8 mouse cellular contexts compared by ENCODE assay signal in the genomic region with DNA sequence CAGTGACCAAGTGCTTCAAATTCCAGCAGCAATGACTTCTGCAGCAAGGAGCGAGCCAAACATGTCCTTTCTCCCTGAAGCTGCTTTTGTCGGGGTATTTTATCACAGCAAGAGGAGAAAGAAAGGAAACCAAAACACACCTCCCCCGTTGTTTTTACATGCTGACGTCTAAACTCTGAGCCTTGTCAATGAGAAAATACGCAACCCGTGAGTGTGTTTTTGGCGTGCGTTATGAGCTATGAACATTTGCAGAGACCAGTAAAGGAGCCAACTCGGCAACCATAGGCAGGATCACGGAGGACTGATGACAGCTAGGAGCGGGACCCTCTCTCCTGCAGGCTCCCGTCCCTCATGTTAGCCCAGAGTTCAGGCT. TPM values are rescaled to one million over a fixed set of nuclear protein-coding genes. Genes with fewer than 3 reads are reported as not detected.
DNase-seq lines count a peak whose midpoint lies in the region; ATAC-seq and TF ChIP-seq lines count a peak whose summit lies in the region.

No protein-coding gene starts in this region.

- no peaks in the 10 kb centered on the region for H3K36me3 ChIP-seq in heart, embryonic 15.5 days
- peaks cover 0 to 4% of the 10 kb centered on the region in 2 experiments; a peak in 2 of 4 replicates for H3K36me3 ChIP-seq in MEL (ENCODE audit: control insufficient read depth in 1 of 2, insufficient read depth in 2 of 2, low read length in 2 of 2)
- H3K36me3 ChIP-seq in hindbrain, embryonic 10.5 days, result peaks cover 17% of the 10 kb centered on the region
- no peaks in the 10 kb centered on the region for H3K36me3 ChIP-seq in midbrain, embryonic 12.5 days

- peaks cover 7% of the 10 kb centered on the region for H3K4me1 ChIP-seq in heart, embryonic 15.5 days (replicated peaks)
- peaks cover 0 to 6% of the 10 kb centered on the region in 2 experiments; a peak in 2 of 4 replicates for H3K4me1 ChIP-seq in MEL (ENCODE audit: control insufficient read depth in 1 of 2, insufficient read depth in 2 of 2, low read length in 2 of 2)
- H3K4me1 ChIP-seq in hindbrain, embryonic 10.5 days (replicated peaks), result peaks cover 14% of the 10 kb centered on the region
- H3K4me1 ChIP-seq in midbrain, embryonic 12.5 days, result peaks cover 6% of the 10 kb centered on the region

- peak overlapping the region; percentile 89 for H3K4me3 ChIP-seq in heart, embryonic 15.5 days
- peak overlapping the region; percentile 68 to 78 for H3K4me3 ChIP-seq in MEL (ENCODE audit: control insufficient read depth in 1 of 2, insufficient read depth in 1 of 2, low read depth in 2 of 2, low read length in 2 of 2)
- H3K4me3 ChIP-seq in hindbrain, embryonic 10.5 days, result peak overlapping the region; percentile 80
- H3K4me3 ChIP-seq in midbrain, embryonic 12.5 days, result peak overlapping the region; percentile 74

- H3K27ac ChIP-seq in heart, embryonic 15.5 days, result peak overlapping the region; percentile 84; the same call in 1 of the 2 replicates
- H3K27ac ChIP-seq in MEL (ENCODE audit: control insufficient read depth, low read depth, low read length), result peak overlapping the region; percentile 61
- H3K27ac ChIP-seq in hindbrain, embryonic 10.5 days, result peak overlapping the region; percentile 96
- peak overlapping the region; percentile 46; the same call in 1 of the 2 replicates for H3K27ac ChIP-seq in midbrain, embryonic 12.5 days (replicated peaks)

- H3K9me3 ChIP-seq in heart, embryonic 15.5 days (replicated peaks), result no peaks in the 10 kb centered on the region
- H3K9me3 ChIP-seq in MEL (replicated peaks; ENCODE audit: insufficient read depth, low read length), result no peaks in the 10 kb centered on the region
- no peaks in the 10 kb centered on the region for H3K9me3 ChIP-seq in hindbrain, embryonic 10.5 days
- H3K9me3 ChIP-seq in midbrain, embryonic 12.5 days, result no peaks in the 10 kb centered on the region

- WGBS in heart, embryonic 15.5 days, result 1% methylated on average over 12 of the region's 12 CpGs
- 10% methylated on average over 12 of the region's 12 CpGs for WGBS in hindbrain, embryonic 10.5 days
- WGBS in midbrain, embryonic 12.5 days, result 9% methylated on average over 12 of the region's 12 CpGs

- H3K27me3 ChIP-seq in heart, embryonic 15.5 days, result no peaks in the 10 kb centered on the region
- H3K27me3 ChIP-seq in MEL (ENCODE audit: control insufficient read depth in 1 of 2, insufficient read depth in 2 of 2, low read length in 2 of 2), result peaks cover 2 to 3% of the 10 kb centered on the region in 2 experiments; a peak in 3 of 4 replicates
- peaks cover 3% of the 10 kb centered on the region; the same call in 1 of the 2 replicates for H3K27me3 ChIP-seq in hindbrain, embryonic 10.5 days (ENCODE audit: insufficient read depth, poor library complexity, severe bottlenecking)
- no peaks in the 10 kb centered on the region for H3K27me3 ChIP-seq in midbrain, embryonic 12.5 days

- H3K79me2 ChIP-seq in MEL (ENCODE audit: control insufficient read depth, insufficient read depth, low read length, poor library complexity), result peaks cover 1% of the 10 kb centered on the region; the same call in 1 of the 2 replicates

- TF ChIP-seq EP300 in MEL (IDR thresholded peaks at IDR 0.05; ENCODE audit: low read depth in 1 of 2, low read length in 2 of 2), result no peak

- peak overlapping the region; percentile 92 for H3K4me2 ChIP-seq in heart, embryonic 15.5 days
- H3K4me2 ChIP-seq in midbrain, embryonic 12.5 days (replicated peaks), result peak overlapping the region; percentile 88

- TF ChIP-seq RAD21 in MEL (IDR thresholded peaks at IDR 0.05; ENCODE audit: low read depth, low read length), result no peak

- TF ChIP-seq CTCF in MEL (IDR thresholded peaks at IDR 0.05 in 2 of 3, conservative IDR thresholded peaks at IDR 0.05 in 1 of 3; ENCODE audit: control insufficient read depth in 1 of 3, insufficient read depth in 1 of 3, low read depth in 2 of 3, low read length in 3 of 3, poor library complexity in 1 of 3, severe bottlenecking in 1 of 3), result no peak

- DNase-seq in heart, adult 9 months (ENCODE audit: low spot score in 2 of 2), result no peak
- peak; percentile 79 for DNase-seq in MEL (ENCODE audit: low read depth, low spot score)
- no peak for DNase-seq in hindbrain, embryonic 10.5 days (ENCODE audit: low spot score)
- no peak for DNase-seq in cerebellum, postnatal 36 days
- DNase-seq in yolk sac, embryonic 10.5 days (ENCODE audit: low spot score), result no peak
- DNase-seq in urinary bladder, postnatal 10 days (ENCODE audit: low spot score), result no peak

- TF ChIP-seq POLR2A in MEL (IDR thresholded peaks at IDR 0.05; ENCODE audit: control insufficient read depth in 1 of 2, insufficient read depth in 1 of 2, low read depth in 1 of 2, low read length in 2 of 2, poor library complexity in 1 of 2), result no peak

- ATAC-seq in heart, embryonic 15.5 days (replicated peaks; ENCODE audit: insufficient number of reproducible peaks, insufficient read depth, low FRiP score, low read depth), result no peak
- no peak; the same call in 1 of the 2 replicates for ATAC-seq in midbrain, embryonic 12.5 days (ENCODE audit: low FRiP score, low read depth)

- H3K9ac ChIP-seq in heart, embryonic 15.5 days, result peak overlapping the region; percentile 64
- peak overlapping the region; percentile 86 for H3K9ac ChIP-seq in MEL (ENCODE audit: control insufficient read depth, low read depth, low read length, poor library complexity, severe bottlenecking)
- peak overlapping the region; percentile 69 for H3K9ac ChIP-seq in midbrain, embryonic 12.5 days (replicated peaks)

TF ChIP-seq in MEL, 35 proteins besides CTCF, POLR2A, EP300 and RAD21 (continues in another document):
- TF ChIP-seq POLR2AphosphoS5 (IDR thresholded peaks at IDR 0.05; ENCODE audit: borderline replicate concordance, low read depth, low read length), result no peak
- TF ChIP-seq MXI1 (IDR thresholded peaks at IDR 0.05; ENCODE audit: low read depth, low read length), result peak; percentile 83
- no peak for TF ChIP-seq TAL1 (IDR thresholded peaks at IDR 0.05; ENCODE audit: low read length)
- TF ChIP-seq CHD2 (IDR thresholded peaks at IDR 0.05; ENCODE audit: low read length), result no peak
- TF ChIP-seq MAX (IDR thresholded peaks at IDR 0.05; ENCODE audit: low read length), result no peak; the same call in 1 of the 2 replicates
- peak; percentile 90 for TF ChIP-seq SIN3A (IDR thresholded peaks at IDR 0.05; ENCODE audit: low read length)
- no peak for TF ChIP-seq USF2 (IDR thresholded peaks at IDR 0.05; ENCODE audit: borderline replicate concordance in 1 of 2, insufficient read depth in 1 of 2, low read depth in 1 of 2, low read length in 2 of 2)
- TF ChIP-seq TBP (IDR thresholded peaks at IDR 0.05; ENCODE audit: low read depth, low read length), result peak; percentile 36; the same call in 1 of the 2 replicates
- TF ChIP-seq USF1 (IDR thresholded peaks at IDR 0.05; ENCODE audit: low read depth, low read length), result no peak
- no peak for TF ChIP-seq MAFK (IDR thresholded peaks at IDR 0.05; ENCODE audit: borderline replicate concordance, low read depth, low read length)
- TF ChIP-seq GABPA (IDR thresholded peaks at IDR 0.05; ENCODE audit: low read depth, low read length), result no peak
- no peak for TF ChIP-seq POLR2AphosphoS2 (IDR thresholded peaks at IDR 0.05; ENCODE audit: low read length)
- TF ChIP-seq NELFE (IDR thresholded peaks at IDR 0.05; ENCODE audit: low read depth, low read length), result no peak
- no peak for TF ChIP-seq UBTF (IDR thresholded peaks at IDR 0.05; ENCODE audit: borderline replicate concordance, insufficient read depth, low read depth, low read length)

RNA-seq across cellular contexts. Expression of a gene that starts 0.8 kb away (rescaled TPM):
- 54.0 and 55.7 TPM in 2 replicates for polyA plus RNA-seq in heart, embryonic 15.5 days (2015; fragmentation: Nextera tagmentation; extraction: Ambion mirVana)
- 23.5 and 23.7 TPM in 2 replicates for total RNA-seq in MEL (2012; rRNA removed)
- polyA plus RNA-seq in MEL (2012; ENCODE audit: insufficient read depth in 1 of 2, insufficient read length in 2 of 2, low read depth in 1 of 2, low replicate concordance in 2 of 2, missing spikeins in 1 of 2), result 10 to 100 TPM in 1 of 2 experiments, not detected in 1; 56.3 TPM
- polyA plus RNA-seq in hindbrain, embryonic 10.5 days (2016; fragmentation: Nextera tagmentation; extraction: Ambion mirVana), result 86.2 and 92.6 TPM in 2 replicates
- polyA plus RNA-seq in midbrain, embryonic 12.5 days (2016; fragmentation: Nextera tagmentation; extraction: Ambion mirVana), result 60.1 and 61.9 TPM in 2 replicates

RNA-seq across cellular contexts. Expression of a gene that starts 8.5 kb away (rescaled TPM):
- not detected in 2 replicates for polyA plus RNA-seq in heart, embryonic 15.5 days (2015; fragmentation: Nextera tagmentation; extraction: Ambion mirVana)
- total RNA-seq in MEL (2012; rRNA removed), result not detected in 2 replicates
- polyA plus RNA-seq in MEL (2012; ENCODE audit: insufficient read depth in 1 of 2, insufficient read length in 2 of 2, low read depth in 1 of 2, low replicate concordance in 2 of 2, missing spikeins in 1 of 2), result not detected
- polyA plus RNA-seq in hindbrain, embryonic 10.5 days (2016; fragmentation: Nextera tagmentation; extraction: Ambion mirVana), result 0.17 and 1.5 TPM in 2 replicates
- polyA plus RNA-seq in midbrain, embryonic 12.5 days (2016; fragmentation: Nextera tagmentation; extraction: Ambion mirVana), result 2.6 and 3.3 TPM in 2 replicates

RNA-seq across cellular contexts. Expression of a gene that starts 19.6 kb away (rescaled TPM):
- polyA plus RNA-seq in heart, embryonic 15.5 days (2015; fragmentation: Nextera tagmentation; extraction: Ambion mirVana), result not detected in 2 replicates
- total RNA-seq in MEL (2012; rRNA removed), result 1.5 TPM in 2 replicates
- under 1 TPM in 1 of 2 experiments, not detected in 1; 0.63 TPM for polyA plus RNA-seq in MEL (2012; ENCODE audit: insufficient read depth in 1 of 2, insufficient read length in 2 of 2, low read depth in 1 of 2, low replicate concordance in 2 of 2, missing spikeins in 1 of 2)
- 0.18 and 0.46 TPM in 2 replicates for polyA plus RNA-seq in hindbrain, embryonic 10.5 days (2016; fragmentation: Nextera tagmentation; extraction: Ambion mirVana)
- polyA plus RNA-seq in midbrain, embryonic 12.5 days (2016; fragmentation: Nextera tagmentation; extraction: Ambion mirVana), result 0.37 TPM in 1 of 2 replicates, not detected in the other

RNA-seq across cellular contexts. Expression of a gene that starts 31.0 kb away (rescaled TPM):
- 3.4 and 5.2 TPM in 2 replicates for polyA plus RNA-seq in heart, embryonic 15.5 days (2015; fragmentation: Nextera tagmentation; extraction: Ambion mirVana)
- total RNA-seq in MEL (2012; rRNA removed), result not detected in 2 replicates
- not detected for polyA plus RNA-seq in MEL (2012; ENCODE audit: insufficient read depth in 1 of 2, insufficient read length in 2 of 2, low read depth in 1 of 2, low replicate concordance in 2 of 2, missing spikeins in 1 of 2)
- polyA plus RNA-seq in hindbrain, embryonic 10.5 days (2016; fragmentation: Nextera tagmentation; extraction: Ambion mirVana), result 72.8 and 111 TPM in 2 replicates
- 237 and 291 TPM in 2 replicates for polyA plus RNA-seq in midbrain, embryonic 12.5 days (2016; fragmentation: Nextera tagmentation; extraction: Ambion mirVana)

RNA-seq across cellular contexts. Expression of a gene that starts 31.1 kb away (rescaled TPM):
- polyA plus RNA-seq in heart, embryonic 15.5 days (2015; fragmentation: Nextera tagmentation; extraction: Ambion mirVana), result 0.22 and 0.25 TPM in 2 replicates
- not detected in 2 replicates for total RNA-seq in MEL (2012; rRNA removed)
- polyA plus RNA-seq in MEL (2012; ENCODE audit: insufficient read depth in 1 of 2, insufficient read length in 2 of 2, low read depth in 1 of 2, low replicate concordance in 2 of 2, missing spikeins in 1 of 2), result under 1 TPM in 1 of 2 experiments, not detected in 1; 0.10 TPM
- polyA plus RNA-seq in hindbrain, embryonic 10.5 days (2016; fragmentation: Nextera tagmentation; extraction: Ambion mirVana), result 1.6 and 1.8 TPM in 2 replicates
- polyA plus RNA-seq in midbrain, embryonic 12.5 days (2016; fragmentation: Nextera tagmentation; extraction: Ambion mirVana), result 0.73 and 0.80 TPM in 2 replicates

Comparison
In these comparisons a context has a peak if more than half of its experiments do, and no peak if none do; other contexts are left out.
1. H3K27ac ChIP-seq: peak in every context shown above with its lines; median percentile 96 in hindbrain, embryonic 10.5 days; 84 in heart, embryonic 15.5 days; 61 in MEL; 46 in midbrain, embryonic 12.5 days.